Comparison of ENCODE assay signal across 11 mouse cellular contexts in the genomic region with DNA sequence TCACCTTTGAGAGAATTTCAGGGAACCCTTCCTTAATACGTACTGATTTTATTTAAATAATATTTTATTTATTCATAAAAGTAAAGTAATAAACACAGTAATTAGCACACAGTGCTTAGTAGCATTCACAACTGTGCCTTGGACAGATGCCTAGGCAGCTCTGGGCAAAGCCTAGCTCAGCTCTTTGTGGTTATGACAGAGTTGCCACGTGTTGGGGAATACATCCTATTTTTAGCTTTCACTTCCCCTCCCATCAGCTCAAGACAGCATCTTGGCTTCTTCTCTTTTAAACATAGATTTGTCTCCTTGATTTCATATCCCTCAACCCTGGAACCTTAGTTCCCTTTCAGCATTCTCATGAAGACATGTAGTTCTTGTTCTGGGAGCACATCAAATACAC. TPM values are rescaled to one million over a fixed set of nuclear protein-coding genes. Genes with fewer than 3 reads are reported as not detected.
DNase-seq lines count a peak whose midpoint lies in the region; ATAC-seq and TF ChIP-seq lines count a peak whose summit lies in the region.
"Had no signal": no experiment of that assay in that cellular context is flagged by ENCODE, and none has a peak within 500 bp of the region (broad histone marks: within the 10 kb centered on the region; RNA-seq: fewer than 3 reads in every experiment).

No protein-coding gene starts in this region.

- no peak for TF ChIP-seq CTCF in gastrocnemius, adult 2 months (IDR thresholded peaks at IDR 0.05)
- no peak for TF ChIP-seq CTCF in layer of hippocampus, adult 2 months (conservative IDR thresholded peaks at IDR 0.05)

- H3K27me3 ChIP-seq in limb, embryonic 10.5 days (ENCODE audit: low read depth, poor library complexity, severe bottlenecking): no peaks in the 10 kb centered on the region
- H3K27me3 ChIP-seq: intestine, embryonic 15.5 days; limb, embryonic 13.5 days; neural tube, embryonic 13.5 days had no signal

- intact Hi-C loops in gastrocnemius, adult 2 months (cut with DNase I): no loop called here

- no peak overlapping the region for H3K4me3 ChIP-seq in gastrocnemius, adult 2 months
- H3K4me3 ChIP-seq in layer of hippocampus, adult 2 months: no peak overlapping the region
- H3K4me3 ChIP-seq in limb, embryonic 10.5 days: no peak overlapping the region
- H3K4me3 ChIP-seq: intestine, embryonic 15.5 days; limb, embryonic 13.5 days; neural tube, embryonic 13.5 days had no signal

- DNase-seq in gastrocnemius, adult 2 months: peak; percentile 31
- DNase-seq in gastrocnemius, postnatal 10 days: no peak
- peak; percentile 52 to 57 for DNase-seq in spleen, postnatal 36 days (ENCODE audit: low spot score in 2 of 2)
- DNase-seq in spleen, postnatal 10 days (ENCODE audit: low spot score in 2 of 2): no peak
- peak in 1 of 2 experiments; percentile 47 for DNase-seq in layer of hippocampus, adult 2 months (ENCODE audit: low spot score in 2 of 2)
- DNase-seq in limb, embryonic 10.5 days (ENCODE audit: low spot score): no peak

- H3K27ac ChIP-seq in gastrocnemius, adult 2 months: no peak overlapping the region
- peak overlapping the region; percentile 39; the same call in 1 of the 2 replicates for H3K27ac ChIP-seq in layer of hippocampus, adult 2 months
- no peak overlapping the region for H3K27ac ChIP-seq in limb, embryonic 10.5 days
- H3K27ac ChIP-seq: intestine, embryonic 15.5 days; limb, embryonic 13.5 days; neural tube, embryonic 13.5 days had no signal

- ATAC-seq in cerebellum, adult (ENCODE audit: insufficient number of reproducible peaks, low FRiP score, low TSS enrichment): no peak
- ATAC-seq in erythroblast, adult 5-6 weeks (replicated peaks; ENCODE audit: low FRiP score, poor library complexity, severe bottlenecking): no peak
- ATAC-seq: intestine, embryonic 15.5 days had no signal

- H3K9me3 ChIP-seq in limb, embryonic 10.5 days (replicated peaks): no peaks in the 10 kb centered on the region
- H3K9me3 ChIP-seq: intestine, embryonic 15.5 days; limb, embryonic 13.5 days; neural tube, embryonic 13.5 days had no signal

- 81% methylated on average over 2 of the region's 2 CpGs for WGBS in limb, embryonic 10.5 days

- H3K4me1 ChIP-seq in limb, embryonic 10.5 days: no peaks in the 10 kb centered on the region; the same call in 1 of the 2 replicates
- H3K4me1 ChIP-seq: intestine, embryonic 15.5 days; neural tube, embryonic 13.5 days had no signal

- H3K36me3 ChIP-seq in limb, embryonic 10.5 days: no peaks in the 10 kb centered on the region
- H3K36me3 ChIP-seq: intestine, embryonic 15.5 days; limb, embryonic 13.5 days; neural tube, embryonic 13.5 days had no signal

RNA-seq across cellular contexts. Expression of a gene that starts 21.4 kb away (rescaled TPM):
- under 1 TPM in 1 of 2 experiments, not detected in 1; 0.18 TPM for total RNA-seq in gastrocnemius, adult 2 months (2021)
- total RNA-seq in gastrocnemius, postnatal 10 days (2021): under 1 TPM; 0.09 to 0.25 TPM
- not detected for total RNA-seq in layer of hippocampus, adult 2 months (2021)
- polyA plus RNA-seq in limb, embryonic 10.5 days (2016; fragmentation: Nextera tagmentation; extraction: Ambion mirVana): not detected in 2 replicates
- total RNA-seq in erythroblast, adult 5-6 weeks (2015; ENCODE audit: low replicate concordance): 3.3 and 10.7 TPM in 2 replicates
- 1.4 TPM in 1 of 2 replicates, not detected in the other for total RNA-seq in erythroblast, adult 5-6 weeks (2017; ENCODE audit: low replicate concordance)
- polyA plus RNA-seq: neural tube, embryonic 13.5 days had no signal

RNA-seq across cellular contexts. Expression of a gene that starts 24.2 kb away (rescaled TPM):
- not detected for total RNA-seq in gastrocnemius, adult 2 months (2021)
- under 1 TPM; 0.23 to 0.50 TPM for total RNA-seq in gastrocnemius, postnatal 10 days (2021)
- not detected for total RNA-seq in layer of hippocampus, adult 2 months (2021)
- polyA plus RNA-seq in limb, embryonic 10.5 days (2016; fragmentation: Nextera tagmentation; extraction: Ambion mirVana): not detected in 2 replicates
- total RNA-seq in erythroblast, adult 5-6 weeks (2015; ENCODE audit: low replicate concordance): 7.1 and 8.8 TPM in 2 replicates
- 5.8 and 10.0 TPM in 2 replicates for total RNA-seq in erythroblast, adult 5-6 weeks (2017; ENCODE audit: low replicate concordance)

RNA-seq across cellular contexts. Expression of a gene that starts 50.4 kb away (rescaled TPM):
- under 1 TPM; 0.41 to 0.89 TPM for total RNA-seq in gastrocnemius, adult 2 months (2021)
- 1 to 10 TPM; 1.1 to 1.7 TPM for total RNA-seq in gastrocnemius, postnatal 10 days (2021)
- total RNA-seq in layer of hippocampus, adult 2 months (2021): not detected
- polyA plus RNA-seq in limb, embryonic 10.5 days (2016; fragmentation: Nextera tagmentation; extraction: Ambion mirVana): 0.13 and 0.38 TPM in 2 replicates
- total RNA-seq in erythroblast, adult 5-6 weeks (2015; ENCODE audit: low replicate concordance): 52.2 and 60.3 TPM in 2 replicates
- total RNA-seq in erythroblast, adult 5-6 weeks (2017; ENCODE audit: low replicate concordance): 24.8 and 27.7 TPM in 2 replicates

Comparison
In these comparisons a context has a peak if more than half of its experiments do, and no peak if none do; other contexts are left out.
1. DNase-seq: peak in gastrocnemius, adult 2 months (single experiment) and spleen, postnatal 36 days (2 of 2); none in gastrocnemius, postnatal 10 days (single experiment), spleen, postnatal 10 days (0 of 2) and limb, embryonic 10.5 days (single experiment).
2. RNA of a gene that starts 24.2 kb away (total RNA-seq): 5.8 to 10.0 TPM in erythroblast, adult 5-6 weeks; 0.23 to 0.50 TPM in gastrocnemius, postnatal 10 days, not detected in layer of hippocampus, adult 2 months and not detected in gastrocnemius, adult 2 months; every median in the first group is over 4 times any median in the second.
3. RNA of a gene that starts 50.4 kb away (total RNA-seq): 24.8 to 60.3 TPM in erythroblast, adult 5-6 weeks; 1.1 to 1.7 TPM in gastrocnemius, postnatal 10 days, 0.41 to 0.89 TPM in gastrocnemius, adult 2 months and not detected in layer of hippocampus, adult 2 months; every median in the first group is over 4 times any median in the second.